Mouse (Mus musculus) spleen, adult 2 months (tissue): Measurements from ENCODE around the gene Ptprj. TPM values are rescaled to one million over a fixed set of nuclear protein-coding genes. Genes with fewer than 3 reads are reported as not detected.
A peak's percentile ranks its signal among the peaks of the same experiment; 100 is the strongest.

Experiments
- DNase-seq, 2 experiments: peaks; one replicate each; pipeline versions ENCODE4 v3.0.0 to v3.0.0-alpha.2; 2012 to 2021; ENCODE audit warnings: low spot score in 2 of 2, low read depth in 1 of 2
- H3K27ac ChIP-seq: fragments of 200-500 bp; 2 replicates; pipeline ENCODE4 v1.5.1; 2012; ENCODE audit warnings: low read length, inconsistent platforms; ENCODE audit not compliant: insufficient read depth
- H3K27me3 ChIP-seq: fragments of 200-500 bp; 2 replicates; pipeline ENCODE4 v1.6.1; 2012; ENCODE audit warnings: mild to moderate bottlenecking, moderate library complexity, low read length, inconsistent platforms; ENCODE audit not compliant: control insufficient read depth, insufficient read depth
- H3K36me3 ChIP-seq: fragments of 200-500 bp; 2 replicates; pipeline ENCODE4 v1.6.1; 2012; ENCODE audit warnings: mild to moderate bottlenecking, low read length, inconsistent platforms; ENCODE audit not compliant: control insufficient read depth, insufficient read depth
- H3K4me1 ChIP-seq: fragments of 200-500 bp; 2 replicates; pipeline ENCODE4 v1.6.1; 2011; ENCODE audit warnings: inconsistent platforms; ENCODE audit not compliant: control insufficient read depth, insufficient read depth, insufficient read length
- H3K4me3 ChIP-seq: fragments of 200-500 bp; 2 replicates; pipeline ENCODE4 v1.5.1; 2011; ENCODE audit warnings: mild to moderate bottlenecking, inconsistent platforms; ENCODE audit not compliant: insufficient read depth, insufficient read length; ENCODE audit errors: extremely low read depth
- CTCF ChIP-seq: fragments of 200-500 bp; IDR thresholded peaks from 2 replicates; pipeline ENCODE4 v1.5.1; 2011; ENCODE audit warnings: mild to moderate bottlenecking, inconsistent platforms; ENCODE audit not compliant: insufficient read depth, insufficient read length, insufficient replicate concordance; ENCODE audit errors: extremely low read depth
- POLR2A ChIP-seq: fragments of 200-500 bp; IDR thresholded peaks from 2 replicates; pipeline ENCODE4 v1.6.1; 2011; ENCODE audit warnings: low read depth, low read length, inconsistent platforms
- WGBS: fragments of 180-500 bp; shearing (Covaris S2); methylation state at CpG from one replicate; pipeline ENCODE4 v1.1.7; 2018; 5-methylcytosine and 5-hydroxymethylcytosine counted together
- polyA plus RNA-seq: library from polyadenylated mRNA; depleted of rRNA; stranded (reverse); fragments of >200 nt; gene quantifications from 2 replicates; pipeline ENCODE4 v1.2.3, GENCODE M21; 2012

Gene Ptprj
- polyA plus RNA-seq, 1 experiment = 21.0 TPM

DNA sequence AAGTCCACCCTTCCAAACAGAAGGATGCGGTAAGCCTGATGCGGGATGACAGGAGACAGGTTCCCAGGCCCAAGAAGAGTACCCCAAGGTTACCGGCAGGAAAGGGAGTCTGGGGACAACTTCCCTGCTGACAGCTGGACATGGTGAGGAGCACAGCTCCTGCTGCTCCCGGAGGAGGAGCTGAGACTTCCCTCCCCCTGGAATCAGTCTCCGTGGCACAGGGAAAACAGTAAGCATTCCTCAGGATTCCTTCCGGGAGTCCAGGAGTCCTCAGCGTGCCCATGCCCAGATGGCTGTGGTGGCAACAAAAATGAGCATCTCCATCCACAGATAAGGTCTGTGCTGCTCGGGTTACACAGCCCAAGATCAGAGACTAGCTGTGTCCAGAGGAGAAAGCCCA, 102.8 kb downstream of the Ptprj start:
- H3K36me3 ChIP-seq = peaks cover 2% of the 10 kb centered on the region; the same call in 1 of the 2 replicates
- DNase-seq = no peak
- WGBS = 84% methylated on average over 8 of the region's 8 CpGs
- H3K4me3 ChIP-seq = no peak overlapping the region
- H3K4me1 ChIP-seq = peaks cover 28% of the 10 kb centered on the region; the same call in 1 of the 2 replicates
- peak overlapping the region; percentile 10; the same call in 1 of the 2 replicates for H3K27ac ChIP-seq
- no peak for TF ChIP-seq POLR2A
- no peak for TF ChIP-seq CTCF
- H3K27me3 ChIP-seq = no peaks in the 10 kb centered on the region

DNA sequence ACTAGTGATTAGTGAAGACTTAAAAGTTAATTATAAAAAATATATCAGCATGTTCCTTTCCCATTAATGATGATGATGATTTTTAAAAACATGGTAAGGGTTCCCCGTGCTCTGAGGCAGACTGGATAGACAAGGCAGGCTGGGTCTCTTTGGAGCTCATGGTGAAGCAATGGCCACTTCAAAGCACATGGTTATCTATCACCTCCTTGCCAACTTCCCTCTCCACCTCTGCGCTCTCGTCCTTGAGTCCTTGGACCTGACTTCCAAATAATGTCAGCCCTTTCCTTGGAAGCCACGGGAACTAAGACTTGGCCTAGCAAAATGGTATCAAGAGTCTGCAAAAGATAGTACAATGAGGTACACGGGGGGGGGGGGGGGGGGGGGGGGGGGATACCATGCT, 103.7 kb downstream of the Ptprj start:
- Histone ChIP-seq H3K27me3 (no peaks in the 10 kb centered on the region), H3K4me1 (peaks cover 28% of the 10 kb centered on the region; the same call in 1 of the 2 replicates), H3K27ac (no peak overlapping the region), H3K36me3 (peaks cover 5% of the 10 kb centered on the region), H3K4me3 (no peak overlapping the region)
- DNase-seq = no peak
- WGBS = 77% methylated on average over 4 of the region's 5 CpGs
- TF ChIP-seq POLR2A (no peak), CTCF (no peak)

DNA sequence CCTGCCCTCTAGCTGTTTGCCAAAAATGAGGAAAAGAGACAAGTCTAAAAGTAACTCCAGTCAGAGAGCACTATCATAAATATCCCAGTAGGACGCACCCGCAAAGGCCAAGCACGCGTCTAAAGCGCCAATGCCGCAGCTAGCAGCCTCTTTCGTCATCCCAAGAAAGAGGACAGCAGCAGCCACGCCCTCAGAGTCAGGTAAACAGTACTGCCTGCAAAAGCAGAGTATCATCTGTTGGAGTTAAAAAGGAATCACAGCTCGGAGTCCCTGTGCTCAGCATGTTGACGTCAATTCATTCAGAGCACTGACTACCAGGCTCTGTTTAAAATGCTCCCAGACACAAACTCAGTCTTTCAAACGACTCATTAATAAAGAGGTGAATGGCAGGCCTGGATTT, 104.1 kb downstream of the Ptprj start:
- peaks cover 28% of the 10 kb centered on the region; the same call in 1 of the 2 replicates for H3K4me1 ChIP-seq
- TF ChIP-seq POLR2A = no peak
- no peak for TF ChIP-seq CTCF
- DNase-seq = no peak
- no peaks in the 10 kb centered on the region for H3K27me3 ChIP-seq
- WGBS = 94% methylated on average over 11 of the region's 11 CpGs
- H3K27ac ChIP-seq = no peak overlapping the region
- no peak overlapping the region for H3K4me3 ChIP-seq
- H3K36me3 ChIP-seq = peaks cover 5% of the 10 kb centered on the region

DNA sequence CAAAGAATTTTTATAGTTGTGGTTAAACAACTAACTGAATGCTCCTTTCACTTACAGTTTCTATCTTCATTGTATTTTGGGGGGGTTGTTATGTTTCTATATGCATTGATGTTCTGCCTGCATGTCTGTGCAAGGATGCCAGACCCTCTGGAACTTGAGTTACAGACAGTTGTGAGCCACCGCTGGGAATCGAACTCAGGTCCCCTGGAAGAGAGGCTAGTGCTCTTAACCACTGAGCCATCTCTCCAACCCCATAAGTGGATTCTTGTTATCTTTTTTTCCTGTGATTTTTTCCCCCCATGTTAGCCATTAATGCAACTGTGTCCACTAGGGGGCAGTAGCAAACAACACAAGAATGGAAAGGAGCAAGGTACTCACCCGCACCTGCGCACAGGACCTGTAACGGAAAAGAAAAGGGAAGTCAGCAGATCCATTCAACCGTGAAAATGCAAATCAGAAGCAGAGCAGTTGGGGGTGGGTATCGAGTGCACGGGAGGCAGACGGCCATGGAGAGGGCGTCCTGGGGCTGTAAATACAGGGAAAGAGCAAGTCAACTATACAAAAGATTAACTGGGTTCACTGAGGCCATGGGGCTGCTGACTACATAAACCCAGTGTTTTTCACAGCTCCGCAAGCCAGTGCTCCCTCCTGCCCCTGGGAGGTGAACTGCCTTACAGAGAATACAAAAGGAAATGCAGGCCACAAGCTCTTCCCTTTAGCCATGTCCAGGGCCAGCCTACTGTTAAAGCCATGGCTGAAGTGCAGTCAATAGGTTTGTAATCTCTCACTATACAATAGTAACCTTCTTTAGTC, 105.6 kb downstream of the Ptprj start:
- TF ChIP-seq CTCF (peak; percentile 60; the same call in 1 of the 2 replicates), POLR2A (no peak)
- WGBS = 5% methylated on average over 11 of the region's 11 CpGs
- Histone ChIP-seq H3K27ac (peak overlapping the region; percentile 56), H3K4me3 (peak overlapping the region; percentile 11; the same call in 1 of the 2 replicates), H3K36me3 (peaks cover 8% of the 10 kb centered on the region), H3K4me1 (peaks cover 21% of the 10 kb centered on the region; the same call in 1 of the 2 replicates), H3K27me3 (no peaks in the 10 kb centered on the region)
- DNase-seq = peak; percentile 89 to 96

DNA sequence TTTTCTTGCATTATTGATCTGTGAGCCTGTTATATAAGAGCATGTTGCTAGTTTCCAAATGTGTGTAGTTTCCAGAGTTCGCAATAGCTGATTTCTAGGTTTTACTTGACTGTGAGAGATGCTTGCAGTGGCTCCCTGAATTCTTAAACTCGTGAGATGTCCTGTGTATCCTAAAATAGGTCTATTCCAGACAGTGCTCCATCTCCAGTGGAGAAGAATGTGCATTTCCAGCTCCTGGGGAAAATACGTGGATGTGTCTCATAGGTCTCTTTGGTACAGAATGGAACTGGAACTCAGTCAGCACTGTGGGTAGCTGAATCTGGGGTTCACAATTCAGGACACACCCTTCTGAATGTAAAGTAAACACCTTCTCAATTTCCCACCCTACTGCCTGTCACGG, 107.7 kb downstream of the Ptprj start:
- Histone ChIP-seq H3K4me1 (peaks cover 9% of the 10 kb centered on the region; the same call in 1 of the 2 replicates), H3K27ac (no peak overlapping the region), H3K27me3 (no peaks in the 10 kb centered on the region), H3K4me3 (no peak overlapping the region), H3K36me3 (peaks cover 12% of the 10 kb centered on the region)
- no peak for TF ChIP-seq POLR2A
- no peak for TF ChIP-seq CTCF
- WGBS = 89% methylated on average over 4 of the region's 4 CpGs
- no peak for DNase-seq

DNA sequence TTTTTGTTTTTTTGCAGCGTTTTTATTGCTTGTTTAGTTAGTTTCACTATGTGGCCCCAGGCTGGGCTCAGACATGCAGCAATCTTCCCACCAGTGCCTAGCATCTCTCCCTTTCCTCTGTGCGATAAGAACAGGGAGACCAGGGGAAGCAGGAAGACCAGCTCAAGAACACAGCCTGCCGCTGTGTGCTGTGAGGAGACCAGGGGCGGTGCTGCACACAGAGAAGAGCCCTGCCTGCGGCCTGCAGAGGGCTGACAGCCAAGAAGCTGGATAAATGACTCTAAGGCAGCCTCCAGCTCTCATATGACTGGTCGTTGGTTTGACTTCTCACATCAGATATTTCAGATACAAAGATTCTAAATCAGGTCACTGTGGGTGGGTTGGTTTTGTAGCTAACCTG, 110.3 kb downstream of the Ptprj start:
- Histone ChIP-seq H3K4me3 (no peak overlapping the region), H3K27me3 (no peaks in the 10 kb centered on the region), H3K27ac (no peak overlapping the region), H3K4me1 (no peaks in the 10 kb centered on the region; the same call in 1 of the 2 replicates), H3K36me3 (peaks cover 17% of the 10 kb centered on the region)
- 80% methylated on average over 6 of the region's 6 CpGs for WGBS
- DNase-seq = no peak
- TF ChIP-seq CTCF (no peak), POLR2A (no peak)

DNA sequence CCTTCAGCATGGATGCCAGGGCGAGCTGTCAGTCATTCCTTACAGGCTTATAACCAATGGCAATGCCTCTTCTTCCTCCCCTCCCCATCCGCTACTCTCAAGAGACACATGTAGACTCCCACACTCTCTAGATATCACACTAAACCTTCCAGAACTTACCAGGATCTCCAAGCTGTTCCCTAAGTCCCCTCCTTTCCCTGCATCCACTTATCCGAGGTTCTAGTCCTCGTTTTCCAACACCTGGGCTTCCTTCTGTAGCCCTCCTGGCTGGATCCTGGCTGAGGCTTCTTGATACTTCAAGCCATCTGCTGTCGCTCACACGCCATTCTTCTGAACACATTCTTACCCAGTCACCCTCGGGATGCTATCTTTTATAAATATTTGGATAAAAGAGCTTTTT, 114.0 kb downstream of the Ptprj start:
- TF ChIP-seq CTCF (no peak), POLR2A (no peak)
- WGBS = 95% methylated on average over 7 of the region's 7 CpGs
- Histone ChIP-seq H3K4me1 (no peaks in the 10 kb centered on the region), H3K36me3 (peaks cover 24% of the 10 kb centered on the region), H3K27me3 (no peaks in the 10 kb centered on the region), H3K27ac (no peak overlapping the region), H3K4me3 (no peak overlapping the region)
- no peak for DNase-seq
